Mouse (Mus musculus): ENCODE data around the gene Tmem273. TPM values are rescaled to one million over a fixed set of nuclear protein-coding genes. Genes with fewer than 3 reads are reported as not detected.

Tmem273 gene
- total RNA-seq, 2 experiments from 2014 or later, result not detected

DNA sequence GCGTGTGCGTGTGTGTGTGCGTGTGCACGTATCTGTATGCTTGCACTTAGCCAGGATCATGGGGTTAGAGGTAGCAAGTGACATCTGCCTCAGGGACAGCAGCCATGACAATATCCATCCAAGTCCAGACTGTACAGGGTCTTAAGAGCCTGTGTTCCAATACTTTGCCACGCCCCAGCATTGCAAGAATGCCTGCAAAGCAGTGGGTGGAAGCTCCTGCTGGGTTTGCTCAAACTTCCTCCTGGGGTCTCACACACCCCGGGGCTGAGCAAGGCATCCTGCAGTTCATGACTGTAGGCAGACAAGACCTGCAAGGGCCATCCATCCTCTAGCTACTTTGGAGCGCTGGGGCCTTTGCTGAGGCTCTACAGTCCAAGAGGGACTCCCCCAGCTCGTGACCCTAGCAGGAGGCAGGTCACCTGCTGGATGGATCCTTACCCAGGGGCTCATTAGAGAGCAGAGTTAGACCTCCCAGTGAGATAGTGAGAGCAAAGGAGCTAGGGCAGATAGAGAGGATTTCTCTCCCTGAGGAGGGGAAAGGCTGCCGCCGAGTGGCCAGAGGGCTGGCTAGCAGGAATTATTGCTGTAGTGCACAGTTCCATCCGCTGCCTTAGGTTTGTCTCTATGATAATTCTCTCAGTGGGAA is 15.4 kb downstream of the Tmem273 start:
- no peak for ATAC-seq (replicated peaks; ENCODE audit: low FRiP score, low TSS enrichment, poor library complexity, severe bottlenecking)

GRCm38 (mm10) chr14:32801662-32802024 is 15.9 kb downstream of the Tmem273 start:
- ATAC-seq (replicated peaks; ENCODE audit: low FRiP score, low TSS enrichment, poor library complexity, severe bottlenecking), result no peak

- no peak for ATAC-seq (replicated peaks; ENCODE audit: low FRiP score, low TSS enrichment, poor library complexity, severe bottlenecking)
Observed at GRCm38 (mm10) chr14:32810111-32810510, 24.3 kb downstream of the Tmem273 start.

DNA sequence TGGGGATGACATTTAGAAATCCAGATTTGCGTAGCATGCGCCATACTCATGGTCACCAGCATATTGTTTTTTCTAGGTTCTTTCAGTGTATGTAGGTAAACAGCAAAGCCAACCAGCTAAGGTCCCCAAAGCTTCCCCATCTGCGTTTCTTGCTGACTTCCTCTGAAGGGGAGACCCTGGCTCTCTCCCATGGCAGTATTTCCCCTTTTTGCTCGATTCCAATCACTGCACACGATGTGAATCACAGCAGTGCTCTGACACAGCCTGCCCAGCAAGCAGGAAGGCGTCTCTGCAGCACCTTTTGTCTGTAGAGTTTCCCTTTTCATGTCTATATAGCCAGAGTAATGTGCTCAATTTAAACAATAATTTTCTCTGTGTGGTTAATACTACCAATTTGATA is 26.7 kb downstream of the Tmem273 start:
- ATAC-seq (replicated peaks; ENCODE audit: low FRiP score, low TSS enrichment, poor library complexity, severe bottlenecking), result no peak

- ATAC-seq (replicated peaks; ENCODE audit: low FRiP score, low TSS enrichment, poor library complexity, severe bottlenecking), result no peak
Observed at GRCm38 (mm10) chr14:32814961-32815360, 29.2 kb downstream of the Tmem273 start.

- ATAC-seq (replicated peaks; ENCODE audit: low FRiP score, low TSS enrichment, poor library complexity, severe bottlenecking), result no peak
Observed at GRCm38 (mm10) chr14:32816533-32816932, 30.8 kb downstream of the Tmem273 start.

- ATAC-seq (replicated peaks; ENCODE audit: low FRiP score, low TSS enrichment, poor library complexity, severe bottlenecking), result no peak
Observed at GRCm38 (mm10) chr14:32817258-32817657, 31.5 kb downstream of the Tmem273 start.

DNA sequence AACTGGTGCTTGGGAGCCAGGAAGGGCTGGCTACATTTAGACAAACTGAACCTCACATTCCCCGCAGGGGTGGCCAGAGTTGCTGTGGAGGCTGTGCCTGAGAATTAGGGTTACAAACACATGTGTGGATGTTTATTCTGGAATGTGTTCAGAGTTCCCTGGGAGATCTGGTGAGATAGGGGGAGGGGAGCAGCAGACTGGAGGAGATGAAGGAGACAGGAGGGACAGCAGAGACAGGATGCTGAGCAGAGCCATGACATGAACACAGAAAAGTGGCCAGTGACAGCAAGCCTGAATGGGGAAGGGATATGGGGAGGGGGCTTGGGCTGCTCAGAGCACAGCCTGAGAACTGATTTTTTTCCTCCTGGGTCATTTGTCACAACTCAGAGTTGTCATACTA is 33.5 kb downstream of the Tmem273 start:
- ATAC-seq (replicated peaks; ENCODE audit: low FRiP score, low TSS enrichment, poor library complexity, severe bottlenecking), result no peak

- ATAC-seq (replicated peaks; ENCODE audit: low FRiP score, low TSS enrichment, poor library complexity, severe bottlenecking), result no peak
Observed at GRCm38 (mm10) chr14:32822812-32823211, 37.0 kb downstream of the Tmem273 start.

- ATAC-seq (replicated peaks; ENCODE audit: low FRiP score, low TSS enrichment, poor library complexity, severe bottlenecking), result no peak
Observed at GRCm38 (mm10) chr14:32823861-32824260, 38.1 kb downstream of the Tmem273 start.

GRCm38 (mm10) chr14:32824267-32825150 is 38.7 kb downstream of the Tmem273 start:
- ATAC-seq (replicated peaks; ENCODE audit: low FRiP score, low TSS enrichment, poor library complexity, severe bottlenecking), result no peak

DNA sequence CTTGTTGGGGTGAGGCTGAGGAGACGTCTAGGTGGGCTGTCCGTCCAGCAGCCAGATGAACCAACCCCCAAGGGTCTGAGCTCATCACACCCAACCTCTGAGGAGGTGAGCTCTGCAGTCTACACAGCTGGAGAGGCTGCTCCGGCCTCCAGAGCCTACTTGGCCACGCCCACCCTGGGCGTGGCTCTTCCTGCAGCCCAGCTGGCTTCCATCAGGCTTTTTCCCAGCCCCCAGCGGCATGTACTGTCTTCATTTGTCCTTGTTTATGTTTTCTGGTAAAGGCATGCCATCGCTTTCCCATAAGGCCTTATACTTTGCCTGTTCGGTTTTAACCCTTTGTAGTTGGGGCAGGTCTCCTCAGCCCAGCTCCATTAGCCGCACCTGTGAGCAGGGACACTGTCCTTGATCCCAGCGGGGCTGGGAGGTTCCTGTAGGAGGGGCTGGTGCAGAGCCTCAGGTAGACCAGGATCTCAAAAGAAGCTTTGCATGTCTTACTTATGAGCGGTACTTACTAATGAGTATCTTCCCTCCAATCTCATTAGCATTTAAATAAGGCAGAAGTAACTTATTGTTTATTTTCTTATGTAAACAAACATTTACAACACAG is 39.8 kb downstream of the Tmem273 start:
- no peak for ATAC-seq (replicated peaks; ENCODE audit: low FRiP score, low TSS enrichment, poor library complexity, severe bottlenecking)

DNA sequence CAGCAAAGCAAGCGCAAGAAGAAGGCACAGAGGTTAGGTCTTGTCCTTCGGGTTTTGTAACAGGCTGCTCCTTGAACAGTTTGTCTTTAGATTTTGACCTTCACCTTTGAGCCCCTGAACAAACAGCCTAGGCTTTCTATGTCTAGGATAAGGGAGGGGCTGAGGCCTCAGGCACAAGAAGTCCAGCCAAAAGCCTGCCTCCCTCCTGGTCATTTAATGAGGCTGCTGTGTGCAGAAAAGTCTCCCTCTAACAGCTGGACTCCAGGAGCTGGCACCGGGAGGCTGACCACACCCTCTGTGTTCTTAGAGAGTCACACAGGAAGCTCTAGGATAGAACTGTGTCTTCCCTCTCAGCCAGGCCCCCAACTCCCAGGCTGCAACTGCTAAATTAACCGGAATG is 41.4 kb downstream of the Tmem273 start:
- no peak for ATAC-seq (replicated peaks; ENCODE audit: low FRiP score, low TSS enrichment, poor library complexity, severe bottlenecking)

DNA sequence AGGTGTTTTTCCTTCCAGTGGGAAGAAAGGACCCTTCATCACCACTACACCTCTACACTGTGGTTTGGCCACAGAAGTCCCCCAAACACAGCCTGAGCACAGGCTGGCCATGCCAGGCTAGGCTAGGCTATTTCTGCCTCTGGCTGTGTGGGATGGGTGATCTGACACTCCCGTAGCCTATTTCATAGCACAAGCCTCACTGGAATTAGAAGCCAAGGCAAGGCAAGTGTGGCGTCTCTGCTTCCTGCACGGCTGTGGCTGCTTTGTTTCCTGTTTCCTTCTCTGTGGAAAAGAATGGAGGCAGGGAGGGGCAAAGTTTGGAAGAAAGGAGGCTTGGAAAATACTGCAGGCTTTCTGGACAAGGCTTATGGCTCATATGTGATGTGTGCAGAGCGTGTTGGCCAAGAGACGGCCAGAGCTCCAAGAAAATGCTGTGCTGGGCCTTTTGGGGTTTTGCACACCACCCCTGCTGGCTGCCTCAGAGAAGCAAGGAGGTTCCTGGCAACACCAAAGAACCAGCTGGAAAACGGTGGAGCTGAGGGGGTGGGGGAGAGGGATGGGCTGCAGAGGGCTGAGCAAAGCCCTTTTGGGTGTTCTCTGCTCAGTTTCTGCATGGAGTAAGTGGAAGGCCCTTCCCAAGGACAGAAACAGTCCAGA is 42.4 kb downstream of the Tmem273 start:
- no peak for ATAC-seq (replicated peaks; ENCODE audit: low FRiP score, low TSS enrichment, poor library complexity, severe bottlenecking)

DNA sequence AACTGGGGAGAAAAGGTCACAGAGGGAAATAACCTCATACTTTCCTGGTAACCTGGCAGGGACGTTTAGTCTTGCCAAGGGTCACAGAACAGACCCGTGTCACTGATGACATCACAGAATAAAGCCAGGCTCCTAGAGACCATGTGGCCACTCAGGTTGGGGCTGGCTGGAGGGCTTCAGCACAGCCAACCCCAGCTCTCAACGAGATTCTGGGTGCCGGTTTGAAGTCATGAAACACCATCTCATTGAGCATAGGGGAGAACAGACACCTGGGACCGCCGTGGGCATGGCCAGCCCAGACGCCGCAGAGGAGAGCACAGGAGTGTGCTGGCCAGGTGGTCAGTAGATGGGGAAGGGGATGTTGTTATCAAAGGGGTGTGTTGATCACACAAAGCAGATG is 48.1 kb downstream of the Tmem273 start, which contains the start of gene Fam170b:
Fam170b (plus strand) TSS at position 116 of the 400 bp plus-strand sequence.
- no peak for ATAC-seq (replicated peaks; ENCODE audit: low FRiP score, low TSS enrichment, poor library complexity, severe bottlenecking)

- no peak for ATAC-seq (replicated peaks; ENCODE audit: low FRiP score, low TSS enrichment, poor library complexity, severe bottlenecking)
Observed at GRCm38 (mm10) chr14:32835181-32835580, 49.4 kb downstream of the Tmem273 start.

- no peak for ATAC-seq (replicated peaks; ENCODE audit: low FRiP score, low TSS enrichment, poor library complexity, severe bottlenecking)
Observed at GRCm38 (mm10) chr14:32835596-32835995, 49.8 kb downstream of the Tmem273 start.

- ATAC-seq (replicated peaks; ENCODE audit: low FRiP score, low TSS enrichment, poor library complexity, severe bottlenecking), result no peak
Observed at GRCm38 (mm10) chr14:32836191-32836590, 50.4 kb downstream of the Tmem273 start.

GRCm38 (mm10) chr14:32842052-32842451 is 56.3 kb downstream of the Tmem273 start:
- no peak for ATAC-seq (replicated peaks; ENCODE audit: low FRiP score, low TSS enrichment, poor library complexity, severe bottlenecking)

- ATAC-seq (replicated peaks; ENCODE audit: low FRiP score, low TSS enrichment, poor library complexity, severe bottlenecking), result no peak
Observed at GRCm38 (mm10) chr14:32854059-32854458, 68.3 kb downstream of the Tmem273 start.

All from megakaryocyte-erythroid progenitor cell, adult 5-6 weeks (primary cell).